Mouse (Mus musculus) limb, embryonic 15.5 days (tissue): ENCODE data around the gene Mrps12. TPM values are rescaled to one million over a fixed set of nuclear protein-coding genes. Genes with fewer than 3 reads are reported as not detected.

Experiments
- ATAC-seq: fragments of 200-750 bp; cut with Nextera tagmentation; 2 replicates; pipeline ENCODE4 v1.8.0; 2017; ENCODE audit warnings: low read depth, moderate TSS enrichment; ENCODE audit not compliant: insufficient number of reproducible peaks, low FRiP score, low TSS enrichment
- H3K27ac ChIP-seq: fragments of 300-500 bp; sonication (generic); 2 replicates; pipeline ENCODE4 v1.5.1; 2015; ENCODE audit warnings: moderate library complexity, mild to moderate bottlenecking, inconsistent platforms
- H3K27me3 ChIP-seq: fragments of 300-500 bp; sonication (generic); 2 replicates; pipeline ENCODE4 v1.6.1; 2015; ENCODE audit warnings: inconsistent platforms
- H3K36me3 ChIP-seq: fragments of 300-500 bp; sonication (generic); 2 replicates; pipeline ENCODE4 v1.6.1; 2015; ENCODE audit warnings: inconsistent platforms
- H3K4me1 ChIP-seq: fragments of 300-500 bp; sonication (generic); 2 replicates; pipeline ENCODE4 v1.6.1; 2015; ENCODE audit warnings: inconsistent platforms
- H3K4me2 ChIP-seq: fragments of 300-500 bp; sonication (generic); 2 replicates; pipeline ENCODE4 v1.6.1; 2015; ENCODE audit warnings: mild to moderate bottlenecking, inconsistent platforms
- H3K4me3 ChIP-seq: fragments of 300-500 bp; sonication (generic); 2 replicates; pipeline ENCODE4 v1.5.1; 2015; ENCODE audit warnings: mild to moderate bottlenecking, inconsistent platforms
- H3K9ac ChIP-seq: fragments of 300-500 bp; sonication (generic); 2 replicates; pipeline ENCODE4 v1.6.1; 2015; ENCODE audit warnings: inconsistent platforms
- H3K9me3 ChIP-seq: fragments of 300-500 bp; sonication (generic); 2 replicates; pipeline ENCODE4 v1.6.1; 2016; ENCODE audit warnings: inconsistent platforms
- WGBS: fragments of 180-500 bp; shearing (Covaris S2); methylation state at CpG from one replicate; pipeline ENCODE4 v1.1.7; 2015; 5-methylcytosine and 5-hydroxymethylcytosine counted together
- polyA plus RNA-seq: library from polyadenylated mRNA; unstranded; fragments of >200 nt; fragmentation: Nextera tagmentation; extraction: Ambion mirVana; gene quantifications from 2 replicates; pipeline ENCODE4 v1.2.1, GENCODE M21; 2015

Mrps12 gene
- polyA plus RNA-seq, 1 experiment from 2014 or later = 125 TPM

GRCm38 (mm10) chr7:28774164-28774563 is 32.5 kb upstream of the Mrps12 start:
- Histone ChIP-seq H3K4me3 (no peak overlapping the region), H3K27me3 (no peaks in the 10 kb centered on the region), H3K4me2 (no peak overlapping the region), H3K36me3 (peaks cover 56% of the 10 kb centered on the region), H3K4me1 (no peaks in the 10 kb centered on the region), H3K9me3 (no peaks in the 10 kb centered on the region), H3K9ac (no peak overlapping the region), H3K27ac (peak overlapping the region; percentile 3; the same call in 1 of the 2 replicates)
- WGBS = 85% methylated on average over 12 of the region's 12 CpGs
- ATAC-seq = no peak

GRCm38 (mm10) chr7:28773163-28773562 is 31.5 kb upstream of the Mrps12 start:
- ATAC-seq = no peak
- H3K36me3 ChIP-seq = peaks cover 47% of the 10 kb centered on the region

DNA sequence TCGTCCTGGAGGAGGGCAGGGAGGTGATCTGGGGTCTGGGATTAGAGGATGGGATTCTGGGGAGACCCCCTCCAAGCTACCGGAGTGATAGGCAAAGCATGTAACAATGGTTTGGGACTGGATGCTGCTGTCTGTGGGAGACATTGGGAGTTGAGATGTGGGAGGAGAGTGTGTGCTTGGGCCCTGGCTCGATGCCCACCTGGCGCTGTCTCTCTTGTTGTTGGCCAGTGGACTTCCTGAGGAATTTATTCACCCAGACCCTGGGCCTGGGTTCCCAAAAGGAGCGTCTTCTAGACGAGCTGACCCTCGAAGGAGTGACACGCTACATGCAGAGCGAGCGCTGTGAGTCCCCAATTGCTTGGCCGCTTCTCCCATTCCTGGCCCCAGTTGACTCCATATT is 30.2 kb upstream of the Mrps12 start:
- WGBS = 86% methylated on average over 11 of the region's 11 CpGs

More at GRCm38 (mm10) chr7:28773163-28773562, 31.5 kb upstream of the Mrps12 start:
- Histone ChIP-seq H3K9me3 (no peaks in the 10 kb centered on the region), H3K27ac (no peak overlapping the region), H3K4me1 (no peaks in the 10 kb centered on the region; the same call in 1 of the 2 replicates), H3K4me2 (no peak overlapping the region), H3K27me3 (no peaks in the 10 kb centered on the region), H3K9ac (no peak overlapping the region), H3K4me3 (no peak overlapping the region)
- WGBS = 74% methylated on average over 3 of the region's 3 CpGs

DNA sequence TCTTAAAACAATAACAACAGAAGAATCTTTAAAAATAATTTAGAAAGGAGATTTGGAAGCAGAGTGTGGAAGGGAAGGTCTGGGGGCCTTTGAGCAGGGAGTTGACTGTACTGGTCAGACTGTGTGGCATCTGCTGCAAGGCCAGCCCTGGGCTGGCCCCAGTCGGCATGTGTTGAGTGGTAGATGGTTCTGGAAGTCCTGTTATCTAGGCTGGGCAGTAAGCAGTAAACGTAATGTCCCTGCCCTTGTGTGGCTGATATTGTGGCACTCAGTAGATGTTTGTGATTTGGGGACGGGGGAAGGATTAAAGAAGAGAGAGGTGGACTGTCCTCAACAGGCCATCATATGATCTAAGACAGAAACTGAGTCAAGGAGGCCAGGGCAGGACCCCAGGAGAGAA is 28.7 kb upstream of the Mrps12 start:
- Histone ChIP-seq H3K27ac (no peak overlapping the region), H3K9ac (no peak overlapping the region), H3K36me3 (peaks cover 24% of the 10 kb centered on the region), H3K4me3 (no peak overlapping the region), H3K9me3 (no peaks in the 10 kb centered on the region), H3K4me1 (peaks cover 18% of the 10 kb centered on the region), H3K27me3 (no peaks in the 10 kb centered on the region), H3K4me2 (no peak overlapping the region)
- 86% methylated on average over 3 of the region's 3 CpGs for WGBS
- no peak for ATAC-seq

More for the DNA sequence above, 30.2 kb upstream of the Mrps12 start:
- H3K27me3 ChIP-seq = no peaks in the 10 kb centered on the region
- H3K4me2 ChIP-seq = no peak overlapping the region
- no peak overlapping the region for H3K9ac ChIP-seq
- no peak overlapping the region for H3K27ac ChIP-seq
- H3K36me3 ChIP-seq = peaks cover 39% of the 10 kb centered on the region
- no peaks in the 10 kb centered on the region for H3K9me3 ChIP-seq
- no peak overlapping the region for H3K4me3 ChIP-seq
- ATAC-seq = no peak
- H3K4me1 ChIP-seq = peaks cover 10% of the 10 kb centered on the region

DNA sequence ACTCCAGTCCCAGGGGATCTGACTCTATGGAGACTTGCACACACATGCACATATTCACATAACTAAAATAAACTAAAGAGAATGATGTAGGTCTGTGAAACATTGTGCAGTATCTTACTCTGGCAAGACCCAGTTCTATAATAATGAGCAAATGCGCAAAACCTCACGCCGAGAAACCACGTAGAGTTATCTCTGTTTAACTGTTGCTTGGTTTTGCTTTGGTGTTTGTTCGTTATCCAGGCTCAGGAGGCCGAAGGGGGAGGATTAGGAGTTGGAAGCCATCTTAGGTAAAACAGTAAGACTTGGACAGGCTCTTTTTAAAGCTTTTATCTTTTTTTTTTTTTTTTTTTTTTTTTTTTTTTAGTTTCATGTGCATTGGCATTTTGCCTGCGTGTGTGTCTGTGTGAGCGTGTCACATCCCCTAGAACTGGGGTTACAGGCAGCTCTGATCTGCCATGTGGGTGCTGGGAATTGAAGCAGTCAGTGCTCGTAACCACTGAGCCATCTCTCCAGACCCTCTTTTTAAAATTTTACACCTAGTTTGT is 27.9 kb upstream of the Mrps12 start:
- Histone ChIP-seq H3K4me1 (peaks cover 20% of the 10 kb centered on the region), H3K4me2 (no peak overlapping the region), H3K4me3 (no peak overlapping the region), H3K9ac (no peak overlapping the region), H3K9me3 (no peaks in the 10 kb centered on the region), H3K36me3 (peaks cover 16% of the 10 kb centered on the region), H3K27me3 (no peaks in the 10 kb centered on the region), H3K27ac (no peak overlapping the region)
- ATAC-seq = no peak
- 86% methylated on average over 9 of the region's 9 CpGs for WGBS

GRCm38 (mm10) chr7:28767462-28767965 is 25.9 kb upstream of the Mrps12 start, which contains the start of gene Nfkbib:
TSS of gene Nfkbib (minus strand) at chr7:28767512.
- Histone ChIP-seq H3K4me2 (peak within 1 kb of the TSS; percentile 71), H3K9me3 (no peaks in the 10 kb centered on the region), H3K4me3 (peak within 1 kb of the TSS; percentile 78), H3K36me3 (peaks cover 7% of the 10 kb centered on the region; the same call in 1 of the 2 replicates), H3K4me1 (peaks cover 20% of the 10 kb centered on the region), H3K9ac (peak within 1 kb of the TSS; percentile 58), H3K27ac (no peak within 1 kb of the TSS), H3K27me3 (no peaks in the 10 kb centered on the region)
- no peak for ATAC-seq
- WGBS = 52% methylated on average over 7 of the region's 7 CpGs

GRCm38 (mm10) chr7:28766910-28767309 is 25.3 kb upstream of the Mrps12 start:
- H3K9ac ChIP-seq = peak overlapping the region; percentile 58
- H3K27ac ChIP-seq = no peak overlapping the region
- 5% methylated on average over 14 of the region's 14 CpGs for WGBS
- peak overlapping the region; percentile 78 for H3K4me3 ChIP-seq
- no peak for ATAC-seq
- peaks cover 20% of the 10 kb centered on the region for H3K4me1 ChIP-seq
- H3K9me3 ChIP-seq = no peaks in the 10 kb centered on the region
- H3K36me3 ChIP-seq = peaks cover 5% of the 10 kb centered on the region
- H3K27me3 ChIP-seq = no peaks in the 10 kb centered on the region
- H3K4me2 ChIP-seq = peak overlapping the region; percentile 64

DNA sequence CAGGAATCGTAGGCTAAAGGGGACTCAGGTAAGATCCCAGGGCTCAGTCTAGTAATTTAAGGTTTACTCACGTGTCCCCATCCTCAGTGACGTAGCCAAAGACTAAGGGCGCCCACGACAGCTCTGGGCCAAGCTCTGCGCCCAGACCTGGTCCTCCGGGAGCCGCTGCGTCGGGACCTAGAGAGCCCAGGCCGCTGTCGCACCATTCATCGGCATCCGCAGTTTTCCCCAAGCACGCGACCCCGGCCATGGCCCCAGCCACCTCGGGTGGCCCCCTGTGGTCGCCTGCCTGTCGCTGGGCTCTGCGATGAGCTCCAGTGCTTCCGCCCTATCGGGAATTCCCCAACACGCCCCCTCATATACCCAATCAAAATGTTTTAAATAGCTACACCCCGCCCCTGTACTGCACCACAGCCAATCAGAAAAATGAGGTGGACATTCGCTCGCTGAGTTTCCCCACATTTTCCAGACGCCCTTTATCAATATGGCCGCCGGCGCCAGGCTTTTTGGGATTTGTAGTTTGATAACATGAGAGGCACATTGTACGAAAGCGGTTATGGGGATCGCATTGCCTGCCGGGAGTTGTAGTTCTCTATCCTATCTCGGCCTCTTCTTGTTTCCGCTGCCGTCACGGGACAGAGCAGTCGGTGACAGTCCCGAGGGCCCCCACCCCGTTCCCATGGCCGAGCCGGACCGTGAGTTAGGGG is 24.7 kb upstream of the Mrps12 start, which contains the start of gene Sirt2:
TSS of gene Sirt2 (plus strand) at position 563 of the 707 bp plus-strand sequence.
- Histone ChIP-seq H3K4me2 (peak within 1 kb of the TSS; percentile 71), H3K9ac (peak within 1 kb of the TSS; percentile 58), H3K4me1 (peaks cover 20% of the 10 kb centered on the region), H3K9me3 (no peaks in the 10 kb centered on the region), H3K4me3 (peak within 1 kb of the TSS; percentile 78), H3K27me3 (no peaks in the 10 kb centered on the region), H3K27ac (0 out of 2 replicates have a peak within 1 kb of the TSS, but pooled peaks have one; percentile 1), H3K36me3 (peaks cover 10% of the 10 kb centered on the region)
- peak; percentile 98 for ATAC-seq
- under 1% methylated on average over 45 of the region's 45 CpGs for WGBS

DNA sequence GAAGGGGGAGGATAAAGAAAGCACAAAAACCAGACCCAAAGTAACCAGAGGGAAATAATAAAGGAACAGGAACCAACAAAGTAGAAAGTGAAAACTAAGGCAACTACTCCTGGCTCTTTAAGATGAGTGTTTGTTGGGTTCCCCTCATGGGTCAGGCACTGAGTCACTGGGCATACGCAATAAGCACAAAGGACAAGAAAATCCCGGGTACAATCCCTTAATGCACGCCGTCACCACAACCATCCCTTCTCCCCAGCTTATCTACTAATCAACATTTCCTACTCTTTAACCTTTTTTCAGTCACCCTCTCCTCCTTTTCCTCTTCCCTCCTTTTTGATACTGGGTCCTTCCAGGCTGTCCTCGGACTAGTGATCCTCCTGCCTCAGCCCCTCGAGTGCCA is 23.6 kb upstream of the Mrps12 start:
- Histone ChIP-seq H3K9me3 (no peaks in the 10 kb centered on the region), H3K4me2 (peak overlapping the region; percentile 71), H3K27me3 (no peaks in the 10 kb centered on the region), H3K4me3 (peak overlapping the region; percentile 78), H3K36me3 (peaks cover 21% of the 10 kb centered on the region), H3K9ac (no peak overlapping the region), H3K27ac (no peak overlapping the region), H3K4me1 (peaks cover 20% of the 10 kb centered on the region)
- ATAC-seq = no peak
- 86% methylated on average over 6 of the region's 6 CpGs for WGBS

DNA sequence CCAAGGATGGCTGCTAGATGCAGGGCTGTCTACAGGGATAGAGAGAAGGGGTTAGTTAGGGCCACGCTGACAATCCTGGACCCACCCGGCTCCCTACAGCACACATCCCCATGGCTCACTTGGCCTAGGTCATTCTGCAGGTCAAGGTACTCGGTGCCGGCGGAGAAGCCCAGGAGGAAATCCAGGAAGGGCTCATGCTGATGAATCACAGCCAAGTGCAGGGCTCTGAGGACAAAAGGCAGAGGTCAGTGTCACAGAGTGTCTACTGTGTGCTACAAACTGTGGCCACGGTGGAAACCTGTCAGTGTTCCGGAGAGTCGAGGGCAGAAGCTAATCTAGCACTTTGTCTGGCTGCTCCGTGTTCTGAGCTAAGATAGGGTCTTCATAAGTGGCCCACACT is 20.3 kb upstream of the Mrps12 start:
- H3K4me2 ChIP-seq = no peak overlapping the region
- ATAC-seq = no peak
- no peak overlapping the region for H3K27ac ChIP-seq
- H3K4me3 ChIP-seq = no peak overlapping the region
- 93% methylated on average over 9 of the region's 9 CpGs for WGBS
- peaks cover 45% of the 10 kb centered on the region for H3K36me3 ChIP-seq
- no peak overlapping the region for H3K9ac ChIP-seq
- H3K27me3 ChIP-seq = peaks cover 8% of the 10 kb centered on the region
- peaks cover 9% of the 10 kb centered on the region for H3K4me1 ChIP-seq
- H3K9me3 ChIP-seq = no peaks in the 10 kb centered on the region

GRCm38 (mm10) chr7:28758623-28759022 is 17.0 kb upstream of the Mrps12 start:
- H3K9ac ChIP-seq = no peak overlapping the region

GRCm38 (mm10) chr7:28756079-28756478 is 14.5 kb upstream of the Mrps12 start, which contains the start of gene Ccer2:
TSS of gene Ccer2 (plus strand) at chr7:28756174.
- no peak for ATAC-seq
- Histone ChIP-seq H3K27me3 (peaks cover 24% of the 10 kb centered on the region), H3K4me1 (peaks cover 12% of the 10 kb centered on the region), H3K27ac (no peak within 1 kb of the TSS), H3K36me3 (peaks cover 45% of the 10 kb centered on the region), H3K9me3 (no peaks in the 10 kb centered on the region), H3K9ac (no peak within 1 kb of the TSS), H3K4me3 (peak within 1 kb of the TSS; percentile 3; the same call in 1 of the 2 replicates), H3K4me2 (peak within 1 kb of the TSS; percentile 19)
- WGBS = 2% methylated on average over 17 of the region's 17 CpGs

More at GRCm38 (mm10) chr7:28758623-28759022, 17.0 kb upstream of the Mrps12 start:
- Histone ChIP-seq H3K4me2 (no peak overlapping the region), H3K36me3 (peaks cover 49% of the 10 kb centered on the region), H3K4me3 (no peak overlapping the region), H3K9me3 (no peaks in the 10 kb centered on the region), H3K4me1 (peaks cover 12% of the 10 kb centered on the region), H3K27ac (no peak overlapping the region), H3K27me3 (peaks cover 24% of the 10 kb centered on the region)
- WGBS = 81% methylated on average over 13 of the region's 13 CpGs
- no peak for ATAC-seq
